Mouse (Mus musculus) stomach, adult 2 months (tissue): Measurements from ENCODE around the gene Hsd11b1. TPM values are rescaled to one million over a fixed set of nuclear protein-coding genes. Genes with fewer than 3 reads are reported as not detected.

Experiments used
- polyA plus RNA-seq: library from polyadenylated mRNA; depleted of rRNA; stranded (reverse); fragments of >200 nt; gene quantifications from 2 replicates; pipeline ENCODE4 v1.2.3, GENCODE M21; 2012; rRNA removed

Gene Hsd11b1
- polyA plus RNA-seq = 4.6 and 6.2 TPM in 2 replicates

GRCm38 (mm10) chr1:193263955-193264598 is at the start of gene Hsd11b1:
Gene Hsd11b1 (minus strand): TSS chr1:193264075.

GRCm38 (mm10) chr1:193272916-193273601 is 9.2 kb upstream of the Hsd11b1 start, which contains the start of gene G0s2:
Gene G0s2 (minus strand): TSS chr1:193273217.

GRCm38 (mm10) chr1:193207503-193207902 is 56.4 kb downstream of the Hsd11b1 start, which contains the start of gene Lamb3:
Gene Lamb3 (plus strand): TSS chr1:193207699.

GRCm38 (mm10) chr1:193201383-193201778 is 62.5 kb downstream of the Hsd11b1 start, which contains the start of gene Traf3ip3:
Gene Traf3ip3 (minus strand): TSS chr1:193201703.

Other genes starting within 250 kb of the Hsd11b1 start
- gene Syt14, start 228.3 kb downstream of the Hsd11b1 start, polyA plus RNA-seq = not detected in 2 replicates
- gene Diexf, start 133.8 kb downstream of the Hsd11b1 start, polyA plus RNA-seq = 3.6 and 4.8 TPM in 2 replicates
- 52.5 and 61.6 TPM in 2 replicates for gene Irf6, start 111.0 kb downstream of the Hsd11b1 start, polyA plus RNA-seq
- gene A130010J15Rik, start 96.0 kb downstream of the Hsd11b1 start, polyA plus RNA-seq = 0.80 and 1.7 TPM in 2 replicates
- gene Traf3ip3, start 62.4 kb downstream of the Hsd11b1 start, polyA plus RNA-seq = 0.12 and 0.22 TPM in 2 replicates
- gene Lamb3, start 56.4 kb downstream of the Hsd11b1 start, polyA plus RNA-seq = 21.6 and 33.5 TPM in 2 replicates
- 19.3 and 35.3 TPM in 2 replicates for gene G0s2, start 9.1 kb upstream of the Hsd11b1 start, polyA plus RNA-seq
- gene Camk1g, start 106.2 kb upstream of the Hsd11b1 start, polyA plus RNA-seq = 0.06 and 0.34 TPM in 2 replicates